Mouse (Mus musculus) kidney, adult 2 months (tissue): Measurements from ENCODE around the gene Methig1. TPM values are rescaled to one million over a fixed set of nuclear protein-coding genes. Genes with fewer than 3 reads are reported as not detected.

Experiments
- DNase-seq: peaks from one replicate; pipeline ENCODE4 v3.0.0; 2021
- H3K27ac ChIP-seq: fragments of 200-500 bp; 2 replicates; pipeline ENCODE4 v1.5.1; 2012; ENCODE audit warnings: low read depth, low read length, control low read depth, inconsistent platforms; ENCODE audit not compliant: insufficient read depth
- H3K27me3 ChIP-seq: fragments of 200-500 bp; replicated peaks from 2 replicates; pipeline ENCODE4 v1.6.1; 2012; ENCODE audit warnings: mild to moderate bottlenecking, moderate library complexity, low read length, inconsistent platforms; ENCODE audit not compliant: control insufficient read depth, insufficient read depth
- H3K36me3 ChIP-seq: fragments of 200-500 bp; 2 replicates; pipeline ENCODE4 v1.6.1; 2012; ENCODE audit warnings: mild to moderate bottlenecking, moderate library complexity, low read length, inconsistent platforms; ENCODE audit not compliant: control insufficient read depth, insufficient read depth
- H3K4me1 ChIP-seq: fragments of 200-500 bp; 2 replicates; pipeline ENCODE4 v1.6.1; 2011; ENCODE audit warnings: low read length; ENCODE audit not compliant: control insufficient read depth, insufficient read depth
- H3K4me3 ChIP-seq: fragments of 200-500 bp; 2 replicates; pipeline ENCODE4 v1.5.1; 2011; ENCODE audit warnings: mild to moderate bottlenecking, low read depth, low read length, control low read depth; ENCODE audit not compliant: insufficient read depth
- CTCF ChIP-seq: fragments of 200-500 bp; conservative IDR thresholded peaks from 2 replicates; pipeline ENCODE4 v1.5.1; 2011; ENCODE audit warnings: low read depth, mild to moderate bottlenecking, control low read depth, low read length, moderate library complexity, mixed read lengths; ENCODE audit not compliant: insufficient read depth, insufficient read length
- POLR2A ChIP-seq: fragments of 200-500 bp; IDR thresholded peaks from one replicate; pipeline ENCODE4 v1.6.1; 2011; ENCODE audit warnings: low read depth, low read length, control low read depth
- WGBS: fragments of 180-500 bp; shearing (Covaris S2); methylation state at CpG from one replicate; pipeline ENCODE4 v1.1.7; 2018; 5-methylcytosine and 5-hydroxymethylcytosine counted together
- polyA plus RNA-seq: library from polyadenylated mRNA; depleted of rRNA; stranded (reverse); fragments of >200 nt; gene quantifications from 2 replicates; pipeline ENCODE4 v1.2.3, GENCODE M21; 2012

Methig1 gene
- polyA plus RNA-seq, 1 experiment, result 16.5 TPM

DNA sequence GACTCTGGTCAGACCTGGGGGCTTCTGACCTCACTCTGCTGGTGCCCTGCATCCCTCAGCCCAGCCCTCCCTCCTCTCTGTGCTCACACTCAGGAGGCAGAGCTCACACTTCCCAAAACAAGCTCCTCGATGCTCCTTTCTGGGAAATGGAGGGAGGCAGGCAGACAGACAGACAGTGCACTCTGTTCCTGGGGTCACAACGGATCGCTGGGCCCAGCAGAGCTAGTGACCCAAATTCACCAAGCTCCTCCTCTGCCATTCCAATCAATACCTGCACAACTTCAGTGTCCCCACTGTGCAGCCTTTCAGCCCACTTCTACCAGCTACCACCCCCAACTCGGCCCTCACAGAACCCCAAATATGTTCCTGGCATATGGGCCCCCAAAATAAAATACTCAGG is 48.9 kb downstream of the Methig1 start:
- Histone ChIP-seq H3K27me3 (no peaks in the 10 kb centered on the region), H3K4me3 (peak overlapping the region; percentile 11; the same call in 1 of the 2 replicates), H3K27ac (peak overlapping the region; percentile 8), H3K4me1 (peaks cover 29% of the 10 kb centered on the region), H3K36me3 (no peaks in the 10 kb centered on the region; the same call in 1 of the 2 replicates)
- WGBS, result 70% methylated on average over 4 of the region's 4 CpGs
- TF ChIP-seq CTCF (no peak), POLR2A (no peak)
- peak; percentile 81 for DNase-seq

DNA sequence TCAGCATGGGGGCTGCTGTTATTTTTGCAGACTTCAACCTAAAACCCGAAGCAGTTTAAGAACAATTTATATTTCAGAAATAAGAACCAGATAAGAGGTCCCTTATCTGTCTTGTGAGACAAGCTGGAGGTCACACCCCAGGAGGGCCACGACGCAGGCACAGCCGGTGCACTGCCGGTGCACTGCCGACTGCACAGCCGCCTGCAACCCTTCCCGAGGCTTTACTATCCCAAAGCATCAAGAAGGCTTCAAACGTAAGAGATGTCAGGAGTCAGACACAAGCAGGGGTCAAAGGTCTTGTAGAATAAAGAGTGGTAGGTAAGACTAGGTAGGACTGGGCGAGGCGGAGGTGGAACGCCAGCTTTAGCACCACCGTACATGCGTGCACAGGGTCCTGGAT is 49.4 kb downstream of the Methig1 start:
- peak overlapping the region; percentile 19 for H3K4me3 ChIP-seq
- 66% methylated on average over 14 of the region's 14 CpGs for WGBS
- TF ChIP-seq POLR2A, result no peak
- TF ChIP-seq CTCF, result no peak
- H3K36me3 ChIP-seq, result no peaks in the 10 kb centered on the region; the same call in 1 of the 2 replicates
- no peak for DNase-seq
- H3K27me3 ChIP-seq, result no peaks in the 10 kb centered on the region
- H3K4me1 ChIP-seq, result peaks cover 29% of the 10 kb centered on the region
- H3K27ac ChIP-seq, result peak overlapping the region; percentile 72

DNA sequence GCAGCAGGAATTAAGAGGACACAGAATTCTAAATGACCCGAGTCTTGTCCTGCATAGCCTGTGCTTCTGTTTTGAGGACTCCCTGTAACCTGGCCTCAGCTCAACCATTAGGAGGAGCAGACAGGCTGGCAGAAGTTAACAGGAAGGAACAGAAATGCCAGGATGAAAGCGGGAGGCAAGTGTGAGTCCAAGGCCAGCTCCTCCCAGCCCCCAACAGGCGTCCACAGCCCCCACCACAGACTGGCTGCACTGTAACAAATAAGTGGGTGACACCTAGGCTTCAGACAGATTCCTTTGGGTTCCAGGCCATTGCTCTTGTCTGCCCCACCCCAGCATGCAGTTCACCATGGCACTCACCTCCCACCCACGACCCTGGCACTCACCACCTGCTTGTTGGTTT is 49.8 kb downstream of the Methig1 start:
- Histone ChIP-seq H3K36me3 (no peaks in the 10 kb centered on the region; the same call in 1 of the 2 replicates), H3K4me1 (peaks cover 29% of the 10 kb centered on the region), H3K27me3 (no peaks in the 10 kb centered on the region), H3K27ac (peak overlapping the region; percentile 72), H3K4me3 (peak overlapping the region; percentile 19)
- 58% methylated on average over 4 of the region's 4 CpGs for WGBS
- no peak for DNase-seq
- no peak for TF ChIP-seq POLR2A
- TF ChIP-seq CTCF, result no peak

DNA sequence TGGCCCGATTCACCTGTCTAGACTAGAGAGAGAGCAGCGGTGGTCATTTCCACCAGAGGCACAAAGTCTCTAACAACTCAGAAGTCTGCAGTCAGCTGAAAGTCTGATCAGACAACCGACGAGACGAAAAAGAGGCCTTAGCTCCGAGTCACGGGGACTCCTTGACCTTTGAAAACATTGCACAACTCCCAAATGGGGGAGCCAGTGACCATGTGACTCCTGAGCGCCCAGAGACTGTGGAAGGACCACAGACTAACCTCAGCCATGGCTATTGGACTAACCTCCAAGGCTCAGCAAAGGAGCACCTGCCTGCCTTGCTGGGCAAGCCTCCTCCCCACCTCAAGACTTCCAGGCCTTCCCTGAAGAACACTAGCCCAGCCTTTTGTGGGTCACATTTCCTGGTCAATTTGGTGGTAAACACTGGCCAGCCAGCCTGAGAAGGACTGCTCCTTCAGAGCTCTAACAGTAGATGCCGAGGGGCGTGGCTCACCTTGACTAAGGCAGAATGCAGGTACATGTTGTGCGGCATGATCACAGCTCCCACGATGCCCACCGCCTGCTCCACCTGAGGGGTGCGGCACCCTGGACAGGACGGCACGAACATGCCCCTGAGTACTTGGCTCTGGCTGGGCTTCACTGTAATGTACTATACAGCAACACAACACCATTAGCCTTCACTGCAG is 50.5 kb downstream of the Methig1 start:
- Histone ChIP-seq H3K4me1 (peaks cover 29% of the 10 kb centered on the region), H3K27ac (peak overlapping the region; percentile 72), H3K36me3 (no peaks in the 10 kb centered on the region; the same call in 1 of the 2 replicates), H3K27me3 (no peaks in the 10 kb centered on the region), H3K4me3 (peak overlapping the region; percentile 19; the same call in 1 of the 2 replicates)
- TF ChIP-seq CTCF, result no peak
- TF ChIP-seq POLR2A, result no peak
- WGBS, result 60% methylated on average over 16 of the region's 16 CpGs
- DNase-seq, result peak; percentile 93

DNA sequence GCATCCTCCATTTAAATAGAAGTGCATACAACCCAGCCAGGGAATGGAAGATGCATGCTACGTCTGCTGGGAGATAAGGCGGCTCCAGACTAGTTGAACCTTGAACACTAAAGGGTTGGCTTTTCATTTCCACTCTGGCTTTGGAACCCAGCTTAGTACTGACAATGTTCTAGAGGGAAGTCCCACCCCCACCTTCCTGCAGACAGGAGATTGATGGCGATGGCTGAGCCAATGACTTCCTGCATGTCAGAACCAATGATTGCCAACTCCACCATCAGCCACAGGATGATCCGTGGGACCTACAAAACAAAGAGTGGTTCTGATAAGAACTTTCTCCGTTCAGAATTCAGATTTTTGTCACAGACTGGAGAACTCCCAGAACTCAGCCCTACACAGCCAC is 53.1 kb downstream of the Methig1 start:
- Histone ChIP-seq H3K27me3 (no peaks in the 10 kb centered on the region), H3K27ac (no peak overlapping the region), H3K4me1 (peaks cover 31% of the 10 kb centered on the region), H3K36me3 (no peaks in the 10 kb centered on the region; the same call in 1 of the 2 replicates), H3K4me3 (no peak overlapping the region)
- no peak for TF ChIP-seq CTCF
- TF ChIP-seq POLR2A, result no peak
- 28% methylated on average over 5 of the region's 5 CpGs for WGBS
- DNase-seq, result peak; percentile 55

DNA sequence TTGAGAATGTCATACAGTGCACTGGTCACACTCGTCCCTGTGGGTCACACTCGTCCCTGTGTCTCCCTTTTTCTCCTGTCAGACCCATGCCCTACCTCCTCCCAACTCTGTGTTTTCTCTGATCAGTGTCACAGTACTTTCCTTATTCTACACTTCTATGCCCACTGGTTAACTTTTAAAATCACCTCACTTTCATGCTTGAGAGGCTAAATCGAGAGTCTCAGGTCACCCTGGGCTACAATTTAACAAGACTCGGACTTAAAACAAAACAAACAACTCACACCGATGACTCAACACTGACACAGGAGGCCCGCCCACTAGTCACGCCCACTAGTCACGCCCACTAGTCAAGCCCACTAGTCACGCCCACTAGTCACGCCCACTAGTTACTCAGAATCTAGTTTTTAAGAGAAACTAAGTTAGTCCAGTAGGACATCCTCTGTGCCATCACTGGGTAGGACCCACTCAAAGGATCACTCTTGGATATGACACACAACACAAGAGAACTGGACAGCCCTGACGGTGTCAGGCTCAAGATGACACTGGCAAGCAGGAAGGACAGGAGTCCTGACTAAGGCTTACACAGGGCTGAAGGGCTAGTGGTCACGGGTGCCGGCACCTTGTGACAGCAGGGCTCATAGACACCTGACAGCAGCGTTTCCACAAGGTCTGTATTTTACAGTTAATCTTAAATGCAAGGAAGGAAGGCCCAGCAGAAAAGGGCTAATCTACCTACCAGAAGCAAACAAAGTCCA is 58.1 kb downstream of the Methig1 start:
- Histone ChIP-seq H3K36me3 (no peaks in the 10 kb centered on the region; the same call in 1 of the 2 replicates), H3K4me3 (no peak overlapping the region), H3K27me3 (no peaks in the 10 kb centered on the region), H3K27ac (peak overlapping the region; percentile 87), H3K4me1 (peaks cover 48% of the 10 kb centered on the region)
- DNase-seq, result peak; percentile 95
- 27% methylated on average over 14 of the region's 14 CpGs for WGBS
- no peak for TF ChIP-seq CTCF
- no peak for TF ChIP-seq POLR2A

DNA sequence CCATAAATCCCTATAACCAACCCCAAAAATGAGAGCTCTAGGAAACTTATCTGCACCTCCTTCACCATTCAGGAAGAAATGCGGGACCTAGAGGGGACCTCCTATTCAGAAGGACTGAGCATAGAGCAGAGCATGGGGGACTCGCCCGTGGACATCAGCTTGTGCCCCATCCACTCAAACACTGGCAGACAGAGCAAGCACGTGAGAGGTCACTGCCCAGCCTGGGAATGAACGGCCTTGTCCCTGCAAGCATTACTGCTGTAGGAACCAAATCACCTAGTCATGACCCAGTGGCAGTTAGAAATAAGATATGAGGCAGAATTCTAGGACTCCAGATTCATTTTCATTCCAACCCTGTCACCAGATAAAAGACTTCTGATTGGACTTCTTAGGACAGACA is 58.8 kb downstream of the Methig1 start:
- no peaks in the 10 kb centered on the region for H3K27me3 ChIP-seq
- peak; percentile 61 for DNase-seq
- peak overlapping the region; percentile 87 for H3K27ac ChIP-seq
- H3K36me3 ChIP-seq, result no peaks in the 10 kb centered on the region; the same call in 1 of the 2 replicates
- WGBS, result 53% methylated on average over 5 of the region's 5 CpGs
- no peak overlapping the region for H3K4me3 ChIP-seq
- TF ChIP-seq CTCF (no peak), POLR2A (no peak)
- peaks cover 48% of the 10 kb centered on the region for H3K4me1 ChIP-seq
